In the genomic region with DNA sequence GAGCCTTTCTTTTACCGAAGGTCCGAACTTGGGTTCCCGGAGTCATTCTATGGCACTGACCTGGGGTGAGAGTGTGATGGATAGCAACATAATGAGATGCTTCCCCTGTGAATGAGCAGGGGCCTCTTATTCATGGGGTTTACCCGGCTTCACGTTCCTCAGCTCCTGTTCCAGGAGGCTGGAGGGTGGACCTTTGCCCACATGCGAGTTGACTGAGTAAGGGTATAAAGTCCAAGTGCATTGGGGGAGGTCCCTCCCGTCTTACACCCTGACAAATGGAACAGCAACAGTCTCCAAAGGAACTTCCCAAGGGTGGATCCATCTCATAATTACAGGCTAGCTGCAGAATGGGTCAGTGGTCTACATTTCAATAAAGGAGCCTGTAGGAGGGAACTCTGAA, we compare ENCODE assay signal across 30 mouse cellular contexts. TPM values are rescaled to one million over a fixed set of nuclear protein-coding genes. Genes with fewer than 3 reads are reported as not detected.
A peak's percentile ranks its signal among the peaks of the same experiment; 100 is the strongest.
DNase-seq lines count a peak whose midpoint lies in the region; ATAC-seq and TF ChIP-seq lines count a peak whose summit lies in the region.
"Had no signal": no experiment of that assay in that cellular context is flagged by ENCODE, and none has a peak within 500 bp of the region (broad histone marks: within the 10 kb centered on the region; RNA-seq: fewer than 3 reads in every experiment).

No protein-coding gene starts in this region.

- 35% methylated on average over 7 of the region's 7 CpGs for WGBS in intestine, postnatal 0 days
- WGBS in stomach, postnatal 0 days, result 52% methylated on average over 7 of the region's 7 CpGs

- ATAC-seq in intestine, postnatal 0 days, result peak; percentile 83
- peak; percentile 76 for ATAC-seq in stomach, postnatal 0 days (ENCODE audit: low FRiP score, low TSS enrichment)
- ATAC-seq: midbrain, embryonic 16.5 days had no signal

- peak overlapping the region; percentile 2 for H3K4me2 ChIP-seq in intestine, postnatal 0 days (replicated peaks; ENCODE audit: low read depth)
- no peak overlapping the region for H3K4me2 ChIP-seq in stomach, postnatal 0 days (replicated peaks; ENCODE audit: low read depth)
- H3K4me2 ChIP-seq: embryonic facial prominence, embryonic 13.5 days; forebrain, embryonic 12.5 days; hindbrain, embryonic 15.5 days; liver, embryonic 15.5 days had no signal

- no peaks in the 10 kb centered on the region for H3K4me1 ChIP-seq in intestine, postnatal 0 days (replicated peaks; ENCODE audit: control insufficient read depth, insufficient read depth, low read length)
- H3K4me1 ChIP-seq in stomach, postnatal 0 days (replicated peaks; ENCODE audit: control insufficient read depth, insufficient read depth), result no peaks in the 10 kb centered on the region
- H3K4me1 ChIP-seq: forebrain, embryonic 12.5 days; heart, embryonic 10.5 days; hindbrain, embryonic 15.5 days had no signal

- DNase-seq in kidney, adult 9 months, result peak; percentile 93
- peak; percentile 82 to 91 for DNase-seq in kidney, postnatal 25 days
- peak; percentile 71 for DNase-seq in stomach, postnatal 0 days (ENCODE audit: low spot score)
- DNase-seq in right cerebral cortex, postnatal 14 days, result no peak
- no peak for DNase-seq in embryo, embryonic 9.5 days (ENCODE audit: extremely low spot score)
- DNase-seq in cerebellum, adult 11 months, result no peak
- DNase-seq: adrenal gland, adult 2 months; cerebellum, adult 11-12 months; cerebellum, postnatal 25 days; gastrocnemius, adult 2 months; heart, postnatal 4 days; liver; lung, postnatal 4 days; right cerebral cortex, adult 18-20 months; thymus, postnatal 25 days had no signal

- H3K27ac ChIP-seq in intestine, postnatal 0 days (ENCODE audit: low read depth, low read length), result peak overlapping the region; percentile 55
- peak overlapping the region; percentile 56; the same call in 1 of the 2 replicates for H3K27ac ChIP-seq in stomach, postnatal 0 days (replicated peaks)
- H3K27ac ChIP-seq: embryonic facial prominence, embryonic 13.5 days; forebrain, embryonic 12.5 days; gastrocnemius, adult 2 months; heart, embryonic 10.5 days; hindbrain, embryonic 15.5 days; limb, embryonic 10.5 days; liver, embryonic 15.5 days had no signal

- no peak for TF ChIP-seq CTCF in intestine, postnatal 0 days (IDR thresholded peaks at IDR 0.05; ENCODE audit: low read depth)
- TF ChIP-seq CTCF in stomach, postnatal 0 days (IDR thresholded peaks at IDR 0.05; ENCODE audit: low read depth), result no peak

- no peak overlapping the region for H3K4me3 ChIP-seq in intestine, postnatal 0 days (ENCODE audit: low read depth, low read length)
- no peak overlapping the region for H3K4me3 ChIP-seq in stomach, postnatal 0 days (ENCODE audit: low read depth, low read length)
- H3K4me3 ChIP-seq: embryonic facial prominence, embryonic 13.5 days; erythroblast, embryonic 14.5 days; forebrain, embryonic 12.5 days; gastrocnemius, adult 2 months; heart, embryonic 10.5 days; hindbrain, embryonic 15.5 days; limb, embryonic 10.5 days; liver, embryonic 15.5 days had no signal

- no peaks in the 10 kb centered on the region for H3K36me3 ChIP-seq in intestine, postnatal 0 days (ENCODE audit: control insufficient read depth, insufficient read depth)
- no peaks in the 10 kb centered on the region for H3K36me3 ChIP-seq in stomach, postnatal 0 days (ENCODE audit: control insufficient read depth, insufficient read depth, low read length)
- H3K36me3 ChIP-seq: embryonic facial prominence, embryonic 13.5 days; forebrain, embryonic 12.5 days; heart, embryonic 10.5 days; hindbrain, embryonic 15.5 days; limb, embryonic 10.5 days; liver, embryonic 15.5 days had no signal

- no peak overlapping the region for H3K9ac ChIP-seq in intestine, postnatal 0 days (ENCODE audit: low read depth, low read length)
- H3K9ac ChIP-seq in stomach, postnatal 0 days (ENCODE audit: low read length), result no peak overlapping the region
- H3K9ac ChIP-seq: embryonic facial prominence, embryonic 13.5 days; forebrain, embryonic 12.5 days; hindbrain, embryonic 15.5 days; liver, embryonic 15.5 days had no signal

- H3K27me3 ChIP-seq in intestine, postnatal 0 days (replicated peaks; ENCODE audit: control insufficient read depth, insufficient read depth, low read length), result no peaks in the 10 kb centered on the region
- H3K27me3 ChIP-seq in stomach, postnatal 0 days (ENCODE audit: control insufficient read depth, insufficient read depth, low read length), result no peaks in the 10 kb centered on the region
- H3K27me3 ChIP-seq: forebrain, embryonic 12.5 days; hindbrain, embryonic 15.5 days; liver, embryonic 15.5 days had no signal

- H3K9me3 ChIP-seq in intestine, postnatal 0 days (ENCODE audit: control insufficient read depth), result no peaks in the 10 kb centered on the region
- no peaks in the 10 kb centered on the region for H3K9me3 ChIP-seq in stomach, postnatal 0 days (ENCODE audit: control insufficient read depth, low read length)
- H3K9me3 ChIP-seq: embryonic facial prominence, embryonic 13.5 days; forebrain, embryonic 12.5 days; heart, embryonic 10.5 days; hindbrain, embryonic 15.5 days; limb, embryonic 10.5 days; liver, embryonic 15.5 days had no signal

- no peak for TF ChIP-seq EP300 in stomach, postnatal 0 days (optimal IDR thresholded peaks at IDR 0.05)

RNA-seq across cellular contexts. Expression of a gene that starts 23.8 kb away (rescaled TPM):
- polyA plus RNA-seq in intestine, postnatal 0 days (2015; fragmentation: Nextera tagmentation; extraction: Ambion mirVana), result 166 and 189 TPM in 2 replicates
- polyA plus RNA-seq in stomach, postnatal 0 days (2015; fragmentation: Nextera tagmentation; extraction: Ambion mirVana), result 110 and 119 TPM in 2 replicates
- polyA plus RNA-seq: adrenal gland, adult 2 months; C2C12; erythroblast, embryonic 14.5 days had no signal

RNA-seq across cellular contexts. Expression of a gene that starts 31.2 kb away (rescaled TPM):
- polyA plus RNA-seq in intestine, postnatal 0 days (2015; fragmentation: Nextera tagmentation; extraction: Ambion mirVana), result 8.0 and 9.9 TPM in 2 replicates
- polyA plus RNA-seq in stomach, postnatal 0 days (2015; fragmentation: Nextera tagmentation; extraction: Ambion mirVana), result 204 and 221 TPM in 2 replicates
- polyA plus RNA-seq: adrenal gland, adult 2 months; C2C12; erythroblast, embryonic 14.5 days; neural tube, embryonic 14.5 days had no signal

RNA-seq across cellular contexts. Expression of a gene that starts 39.7 kb away (rescaled TPM):
- polyA plus RNA-seq in intestine, postnatal 0 days (2015; fragmentation: Nextera tagmentation; extraction: Ambion mirVana), result 0.07 and 0.10 TPM in 2 replicates
- polyA plus RNA-seq in stomach, postnatal 0 days (2015; fragmentation: Nextera tagmentation; extraction: Ambion mirVana), result 0.16 and 0.21 TPM in 2 replicates
- polyA plus RNA-seq: adrenal gland, adult 2 months; C2C12; embryonic facial prominence, embryonic 13.5 days; erythroblast, embryonic 14.5 days; forebrain, embryonic 12.5 days; gonadal fat pad, adult 2 months; heart, embryonic 10.5 days; heart, embryonic 16.5 days; hindbrain, embryonic 15.5 days; limb, embryonic 10.5 days; liver, embryonic 15.5 days; lung, embryonic 16.5 days; neural tube, embryonic 14.5 days; testis, adult 2 months had no signal

RNA-seq across cellular contexts. Expression of a gene that starts 59.4 kb away (rescaled TPM):
- not detected in 2 replicates for polyA plus RNA-seq in intestine, postnatal 0 days (2015; fragmentation: Nextera tagmentation; extraction: Ambion mirVana)
- 0.07 TPM in 1 of 2 replicates, not detected in the other for polyA plus RNA-seq in stomach, postnatal 0 days (2015; fragmentation: Nextera tagmentation; extraction: Ambion mirVana)
- polyA plus RNA-seq: adrenal gland, adult 2 months; C2C12; embryonic facial prominence, embryonic 13.5 days; erythroblast, embryonic 14.5 days; forebrain, embryonic 12.5 days; gonadal fat pad, adult 2 months; heart, embryonic 10.5 days; heart, embryonic 16.5 days; hindbrain, embryonic 15.5 days; liver, embryonic 15.5 days; lung, embryonic 16.5 days; midbrain, embryonic 16.5 days; neural tube, embryonic 14.5 days had no signal

Comparison
In these comparisons a context has a peak if more than half of its experiments do, and no peak if none do; other contexts are left out.
1. DNase-seq: peak in kidney, adult 9 months (single experiment), kidney, postnatal 25 days (2 of 2) and stomach, postnatal 0 days (single experiment); none in right cerebral cortex, postnatal 14 days (single experiment), embryo, embryonic 9.5 days (single experiment) and cerebellum, adult 11 months (single experiment).
2. RNA of a gene that starts 31.2 kb away (polyA plus RNA-seq): 204 to 221 TPM in stomach, postnatal 0 days; 8.0 to 9.9 TPM in intestine, postnatal 0 days; every median in the first group is over 10 times any median in the second.